Mouse (Mus musculus): ENCODE results near the gene Fgr. TPM values are rescaled to one million over a fixed set of nuclear protein-coding genes. Genes with fewer than 3 reads are reported as not detected.

Gene Fgr
- polyA plus RNA-seq, 1 experiment from 2014 or later = 0.36 TPM

DNA sequence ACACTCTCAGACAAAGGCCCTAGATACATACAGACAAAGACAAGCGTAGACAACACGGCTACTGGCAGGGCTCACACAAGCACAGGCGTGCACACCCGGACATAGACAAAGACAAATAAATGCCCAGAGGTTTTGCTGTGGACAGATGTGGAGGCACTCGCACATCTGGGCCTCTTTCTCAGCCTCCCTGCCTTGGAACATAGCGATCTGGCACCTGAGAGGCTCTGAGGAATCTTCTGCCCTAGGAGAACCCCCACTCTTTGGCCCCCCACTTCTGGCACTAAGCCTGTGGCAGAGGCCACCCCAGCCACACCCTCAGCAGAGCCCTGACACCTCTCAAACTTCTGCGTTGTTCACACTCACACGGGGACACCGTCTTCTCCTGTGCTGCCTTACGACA is 52.4 kb downstream of the Fgr start:
- Histone ChIP-seq H3K36me3 (peaks cover 19% of the 10 kb centered on the region), H3K27ac (peak overlapping the region; percentile 87), H3K4me1 (peaks cover 92% of the 10 kb centered on the region), H3K4me3 (no peak overlapping the region), H3K27me3 (ENCODE audit: insufficient read depth, poor library complexity, severe bottlenecking) (no peaks in the 10 kb centered on the region), H3K9me3 (no peaks in the 10 kb centered on the region)
- 71% methylated on average over 10 of the region's 10 CpGs for WGBS
- no peak for DNase-seq (ENCODE audit: low spot score)

- H3K27me3 ChIP-seq (ENCODE audit: insufficient read depth, poor library complexity, severe bottlenecking) = no peaks in the 10 kb centered on the region
- peaks cover 25% of the 10 kb centered on the region for H3K36me3 ChIP-seq
- H3K4me1 ChIP-seq = peaks cover 86% of the 10 kb centered on the region
- no peak overlapping the region for H3K4me3 ChIP-seq
- no peaks in the 10 kb centered on the region for H3K9me3 ChIP-seq
- peak overlapping the region; percentile 87 for H3K27ac ChIP-seq
- 9% methylated on average over 2 of the region's 2 CpGs for WGBS
- DNase-seq (ENCODE audit: low spot score) = no peak
These were observed 53.0 kb downstream of the Fgr start for GRCm38 (mm10) chr4:133026826-133027375.

DNA sequence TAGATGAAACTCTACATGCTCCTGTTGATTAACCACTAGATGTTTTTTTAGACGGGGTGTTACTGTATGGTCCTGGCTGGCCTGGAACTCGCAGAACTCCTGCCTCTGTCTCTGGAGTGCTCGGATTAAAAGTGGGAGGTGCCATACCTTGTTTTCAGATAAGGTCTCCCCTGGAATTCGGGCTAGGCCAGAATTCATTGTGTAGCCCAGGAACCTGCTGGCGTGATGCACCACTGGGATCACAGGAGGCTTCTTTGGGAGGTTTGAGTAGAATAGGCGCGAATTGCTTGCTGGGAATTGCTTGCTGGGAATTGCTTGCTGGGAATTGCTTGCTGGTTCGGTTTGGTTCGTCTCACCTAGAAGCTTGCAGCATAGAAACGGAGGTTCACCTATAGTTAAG is 53.8 kb downstream of the Fgr start:
- Histone ChIP-seq H3K4me3 (no peak overlapping the region), H3K9me3 (no peaks in the 10 kb centered on the region), H3K27me3 (ENCODE audit: insufficient read depth, poor library complexity, severe bottlenecking) (no peaks in the 10 kb centered on the region), H3K27ac (peak overlapping the region; percentile 87), H3K4me1 (peaks cover 78% of the 10 kb centered on the region), H3K36me3 (peaks cover 31% of the 10 kb centered on the region)
- no peak for DNase-seq (ENCODE audit: low spot score)
- 47% methylated on average over 10 of the region's 10 CpGs for WGBS

- H3K36me3 ChIP-seq = peaks cover 35% of the 10 kb centered on the region
- 57% methylated on average over 6 of the region's 6 CpGs for WGBS
- H3K4me1 ChIP-seq = peaks cover 73% of the 10 kb centered on the region
- H3K27ac ChIP-seq = peak overlapping the region; percentile 87; the same call in 1 of the 2 replicates
- no peak for DNase-seq (ENCODE audit: low spot score)
- H3K4me3 ChIP-seq = no peak overlapping the region
- H3K9me3 ChIP-seq = no peaks in the 10 kb centered on the region
- H3K27me3 ChIP-seq (ENCODE audit: insufficient read depth, poor library complexity, severe bottlenecking) = no peaks in the 10 kb centered on the region
These were observed 54.3 kb downstream of the Fgr start for GRCm38 (mm10) chr4:133028193-133028592.

DNA sequence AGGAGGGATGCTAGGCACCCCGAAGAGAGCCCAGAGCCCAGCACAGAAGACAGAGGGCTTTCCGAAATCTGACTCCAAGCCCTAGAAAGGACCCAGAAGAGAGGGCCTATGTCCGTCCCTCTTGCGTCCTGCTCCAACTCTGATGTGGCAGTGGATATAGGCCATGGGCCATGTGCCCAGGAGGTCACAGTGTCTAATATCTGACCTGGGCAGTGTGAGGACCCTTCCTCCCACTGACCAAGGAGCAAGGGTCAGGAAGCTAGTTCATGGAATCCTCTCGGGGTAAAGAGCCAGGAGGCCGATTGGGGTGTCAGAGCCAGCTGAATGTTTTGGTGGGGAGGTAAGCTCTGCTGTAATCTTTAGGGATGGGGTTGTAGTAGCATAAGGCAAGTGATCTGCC is 55.0 kb downstream of the Fgr start:
- Histone ChIP-seq H3K36me3 (peaks cover 35% of the 10 kb centered on the region), H3K4me3 (no peak overlapping the region), H3K4me1 (peaks cover 66% of the 10 kb centered on the region), H3K27me3 (ENCODE audit: insufficient read depth, poor library complexity, severe bottlenecking) (no peaks in the 10 kb centered on the region), H3K27ac (no peak overlapping the region), H3K9me3 (no peaks in the 10 kb centered on the region)
- 82% methylated on average over 6 of the region's 6 CpGs for WGBS
- DNase-seq (ENCODE audit: low spot score) = no peak

DNA sequence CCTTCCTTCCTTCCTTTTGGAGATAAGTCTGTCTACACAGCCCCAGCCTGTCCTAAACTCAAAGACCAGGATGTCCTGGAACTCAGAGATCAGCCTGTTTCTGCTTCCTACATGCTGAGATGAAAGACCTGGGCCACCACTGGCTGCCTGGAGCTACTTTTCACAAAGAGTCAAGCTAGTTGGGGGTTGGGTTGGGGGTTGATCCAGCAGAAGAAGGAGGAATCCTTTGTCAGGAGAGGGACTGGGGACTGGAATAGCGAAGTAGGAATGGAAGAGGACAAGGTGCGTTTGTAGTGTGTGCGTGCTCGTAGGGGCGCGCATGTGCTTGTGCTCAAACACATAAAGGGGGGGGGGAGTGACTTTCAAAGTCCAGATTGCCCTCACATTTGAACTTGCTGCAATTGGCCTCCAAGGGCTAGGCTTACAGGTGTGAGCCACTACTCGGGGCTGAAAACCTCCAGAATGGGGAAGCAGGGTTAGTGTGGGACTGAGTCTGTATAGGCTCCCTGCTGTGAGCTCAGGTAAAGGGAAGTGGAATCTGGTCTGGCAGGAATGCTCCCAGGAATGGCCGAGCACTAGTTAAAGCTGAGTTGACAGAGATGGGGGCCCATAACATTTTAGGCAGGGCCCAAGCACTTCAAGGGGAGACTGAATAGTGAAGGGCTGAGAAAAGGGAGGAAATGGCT is 58.7 kb downstream of the Fgr start:
- Histone ChIP-seq H3K27ac (no peak overlapping the region), H3K4me3 (no peak overlapping the region), H3K36me3 (peaks cover 27% of the 10 kb centered on the region), H3K9me3 (no peaks in the 10 kb centered on the region), H3K4me1 (peaks cover 60% of the 10 kb centered on the region), H3K27me3 (ENCODE audit: insufficient read depth, poor library complexity, severe bottlenecking) (no peaks in the 10 kb centered on the region)
- DNase-seq (ENCODE audit: low spot score) = no peak
- 88% methylated on average over 8 of the region's 8 CpGs for WGBS

- 62% methylated on average over 10 of the region's 10 CpGs for WGBS
- Histone ChIP-seq H3K27me3 (ENCODE audit: insufficient read depth, poor library complexity, severe bottlenecking) (no peaks in the 10 kb centered on the region), H3K4me1 (peaks cover 60% of the 10 kb centered on the region), H3K4me3 (no peak overlapping the region), H3K27ac (peak overlapping the region; percentile 49; the same call in 1 of the 2 replicates), H3K9me3 (no peaks in the 10 kb centered on the region), H3K36me3 (peaks cover 24% of the 10 kb centered on the region)
- no peak for DNase-seq (ENCODE audit: low spot score)
These were observed 60.6 kb downstream of the Fgr start for GRCm38 (mm10) chr4:133034478-133034877.

GRCm38 (mm10) chr4:133035446-133035845 is 61.6 kb downstream of the Fgr start:
- peaks cover 62% of the 10 kb centered on the region for H3K4me1 ChIP-seq
- H3K36me3 ChIP-seq = peaks cover 18% of the 10 kb centered on the region; the same call in 1 of the 2 replicates
- WGBS = 67% methylated on average over 1 of the region's 1 CpGs
- peak overlapping the region; percentile 49; the same call in 1 of the 2 replicates for H3K27ac ChIP-seq
- no peak overlapping the region for H3K4me3 ChIP-seq
- no peaks in the 10 kb centered on the region for H3K9me3 ChIP-seq
- no peak for DNase-seq (ENCODE audit: low spot score)
- no peaks in the 10 kb centered on the region for H3K27me3 ChIP-seq (ENCODE audit: insufficient read depth, poor library complexity, severe bottlenecking)

- no peak overlapping the region for H3K4me3 ChIP-seq
- no peaks in the 10 kb centered on the region for H3K9me3 ChIP-seq
- H3K36me3 ChIP-seq = peaks cover 18% of the 10 kb centered on the region; the same call in 1 of the 2 replicates
- no peak for DNase-seq (ENCODE audit: low spot score)
- H3K27ac ChIP-seq = peak overlapping the region; percentile 43; the same call in 1 of the 2 replicates
- WGBS = 83% methylated on average over 3 of the region's 3 CpGs
- H3K4me1 ChIP-seq = peaks cover 63% of the 10 kb centered on the region
- no peaks in the 10 kb centered on the region for H3K27me3 ChIP-seq (ENCODE audit: insufficient read depth, poor library complexity, severe bottlenecking)
These were observed 62.1 kb downstream of the Fgr start for GRCm38 (mm10) chr4:133035946-133036345.

GRCm38 (mm10) chr4:133037293-133037692 is 63.4 kb downstream of the Fgr start:
- Histone ChIP-seq H3K36me3 (peaks cover 7% of the 10 kb centered on the region; the same call in 1 of the 2 replicates), H3K4me1 (peaks cover 77% of the 10 kb centered on the region), H3K27ac (peak overlapping the region; percentile 30; the same call in 1 of the 2 replicates), H3K4me3 (peak overlapping the region; percentile 83), H3K9me3 (no peaks in the 10 kb centered on the region), H3K27me3 (ENCODE audit: insufficient read depth, poor library complexity, severe bottlenecking) (no peaks in the 10 kb centered on the region)
- no peak for DNase-seq (ENCODE audit: low spot score)
- 28% methylated on average over 9 of the region's 9 CpGs for WGBS

DNA sequence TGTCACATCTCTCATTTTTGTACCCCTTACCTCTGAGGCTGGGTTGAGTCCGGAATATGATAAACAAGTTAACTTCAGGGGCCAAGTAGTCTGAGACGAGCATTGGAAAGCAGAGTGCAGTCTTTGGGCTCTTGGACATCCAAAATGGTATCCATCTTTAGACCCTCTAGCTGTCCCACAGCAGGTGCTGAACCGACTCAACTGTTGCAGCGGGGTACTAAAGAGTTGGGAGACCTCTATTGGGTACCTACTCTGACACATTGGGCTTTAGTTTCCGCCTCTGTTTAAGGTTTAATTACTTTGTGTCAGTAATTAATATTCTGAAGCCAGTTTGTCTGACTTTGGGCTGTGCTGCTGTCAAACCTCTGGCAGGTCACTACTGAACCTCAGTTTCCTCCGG is 63.9 kb downstream of the Fgr start:
- Histone ChIP-seq H3K4me1 (peaks cover 82% of the 10 kb centered on the region), H3K36me3 (0 out of 2 replicates have a peak, but pooled peaks cover 3% of the 10 kb centered on the region), H3K4me3 (peak overlapping the region; percentile 83), H3K9me3 (no peaks in the 10 kb centered on the region), H3K27me3 (ENCODE audit: insufficient read depth, poor library complexity, severe bottlenecking) (no peaks in the 10 kb centered on the region), H3K27ac (peak overlapping the region; percentile 30; the same call in 1 of the 2 replicates)
- DNase-seq (ENCODE audit: low spot score) = no peak
- WGBS = 31% methylated on average over 6 of the region's 6 CpGs

DNA sequence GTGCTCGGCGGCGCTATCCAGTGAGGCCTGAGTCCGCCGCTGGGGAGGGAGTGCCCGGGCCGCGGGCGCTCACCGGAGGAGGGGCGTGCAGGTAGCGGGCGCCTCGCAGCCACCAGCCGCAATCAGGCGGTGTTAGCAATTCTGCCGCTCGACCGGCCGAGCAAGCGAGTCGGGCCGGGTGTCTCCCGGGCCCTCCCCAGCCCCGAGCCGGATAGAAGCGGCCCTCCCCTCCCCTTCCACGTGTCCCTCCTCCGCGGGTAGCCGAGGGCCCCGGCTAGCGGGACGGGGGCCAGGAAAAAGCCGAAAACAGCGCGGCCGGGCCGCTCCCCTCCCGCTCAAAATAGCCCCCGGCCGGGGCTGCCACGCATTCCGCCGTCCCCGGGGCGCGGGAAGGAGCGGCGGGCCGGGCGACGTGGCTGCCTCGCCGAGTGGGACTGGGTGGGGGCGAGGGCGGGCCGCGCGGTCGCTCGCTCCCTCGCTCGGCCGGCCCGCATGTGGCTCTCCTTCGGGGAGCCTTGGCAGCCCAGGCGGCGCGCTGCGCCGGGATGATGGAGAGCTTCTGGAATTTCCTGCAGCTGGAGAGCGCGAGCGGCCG is 64.7 kb downstream of the Fgr start:
- Histone ChIP-seq H3K9me3 (no peaks in the 10 kb centered on the region), H3K27me3 (ENCODE audit: insufficient read depth, poor library complexity, severe bottlenecking) (no peaks in the 10 kb centered on the region), H3K27ac (peak overlapping the region; percentile 96), H3K4me3 (peak overlapping the region; percentile 83), H3K36me3 (no peaks in the 10 kb centered on the region), H3K4me1 (peaks cover 90% of the 10 kb centered on the region)
- under 1% methylated on average over 74 of the region's 76 CpGs for WGBS
- DNase-seq (ENCODE audit: low spot score) = no peak

DNA sequence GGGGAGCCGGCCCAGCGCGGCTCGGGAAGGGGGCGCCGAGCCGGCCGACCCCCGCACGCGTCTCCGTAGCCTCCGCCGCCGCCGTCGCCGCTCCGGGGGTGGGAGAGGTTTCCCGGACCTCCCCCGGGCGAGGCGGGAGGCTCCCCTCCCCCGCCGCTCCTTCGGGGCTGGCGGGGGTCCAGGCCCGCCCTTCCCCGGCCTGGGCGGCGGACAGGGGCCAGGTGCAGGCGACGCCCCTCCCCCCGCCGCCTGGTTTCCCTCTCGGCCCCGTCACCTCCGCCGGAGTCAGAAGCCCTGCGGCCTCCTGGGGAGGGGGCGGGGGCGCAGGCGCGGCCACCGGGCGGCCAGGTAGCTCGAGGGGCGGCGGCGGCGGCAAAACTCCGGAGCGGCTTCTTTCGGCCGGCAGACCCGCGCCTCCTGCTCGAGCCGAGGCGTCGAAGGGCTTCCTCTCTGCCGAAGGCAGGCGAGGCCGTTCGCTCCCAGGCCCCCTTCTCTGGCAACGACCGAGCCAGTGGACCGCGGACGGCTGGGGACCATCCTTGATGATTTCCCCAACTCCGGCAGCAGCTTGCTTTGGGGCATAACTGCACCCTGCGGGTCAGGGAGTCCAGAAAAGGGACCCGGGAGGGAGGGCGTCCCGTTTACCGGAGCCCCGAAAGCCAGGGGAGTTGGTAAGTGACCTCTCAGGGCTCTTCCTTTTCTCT is 65.4 kb downstream of the Fgr start:
- Histone ChIP-seq H3K4me3 (peak overlapping the region; percentile 83), H3K27ac (peak overlapping the region; percentile 96), H3K27me3 (ENCODE audit: insufficient read depth, poor library complexity, severe bottlenecking) (no peaks in the 10 kb centered on the region), H3K4me1 (peaks cover 93% of the 10 kb centered on the region), H3K36me3 (no peaks in the 10 kb centered on the region), H3K9me3 (no peaks in the 10 kb centered on the region)
- WGBS = under 1% methylated on average over 71 of the region's 77 CpGs
- DNase-seq (ENCODE audit: low spot score) = no peak

All from heart, embryonic 10.5 days (tissue).